Mouse (Mus musculus) bone marrow macrophage, adult 2 months (primary cell): ENCODE measurements around the gene Iqsec1. TPM values are rescaled to one million over a fixed set of nuclear protein-coding genes. Genes with fewer than 3 reads are reported as not detected.
"Not testable (repeated sequence)": the region's sequence is repeated elsewhere in the genome, so short reads cannot be mapped to it uniquely, and the experiment has no call there.

Experiments
- H3K27ac ChIP-seq: 2 replicates; pipeline ENCODE4 v1.5.1; 2012; ENCODE audit warnings: low read depth, low read length; ENCODE audit not compliant: insufficient read depth
- H3K4me1 ChIP-seq: 2 replicates; pipeline ENCODE4 v1.6.1; 2012; ENCODE audit warnings: low read length; ENCODE audit not compliant: control insufficient read depth, insufficient read depth
- H3K4me3 ChIP-seq: 2 replicates; pipeline ENCODE4 v1.5.1; 2012; ENCODE audit warnings: mild to moderate bottlenecking, low read length, moderate library complexity; ENCODE audit not compliant: insufficient read depth
- CTCF ChIP-seq: IDR thresholded peaks from 2 replicates; pipeline ENCODE4 v1.5.1; 2012; ENCODE audit warnings: low read depth, mild to moderate bottlenecking, low read length, moderate library complexity
- POLR2A ChIP-seq: IDR thresholded peaks from 2 replicates; pipeline ENCODE4 v1.6.1; 2012; ENCODE audit warnings: mild to moderate bottlenecking, low read depth, low read length, borderline replicate concordance
- polyA plus RNA-seq: library from polyadenylated mRNA; stranded (reverse); fragments of >200 nt; gene quantifications from 2 replicates; pipeline ENCODE4 v1.2.4, GENCODE M21; 2012; ENCODE audit not compliant: missing spikeins, insufficient read depth, insufficient read length

The Iqsec1 gene
- polyA plus RNA-seq, 1 experiment: 38.2 TPM

GRCm38 (mm10) chr6:90668693-90669092, 319.8 kb downstream of the Iqsec1 start:
- H3K4me3 ChIP-seq: no peak overlapping the region
- H3K4me1 ChIP-seq: no peaks in the 10 kb centered on the region
- TF ChIP-seq POLR2A (no peak), CTCF (no peak)
- no peak overlapping the region for H3K27ac ChIP-seq

GRCm38 (mm10) chr6:90663736-90664135, 324.7 kb downstream of the Iqsec1 start:
- no peaks in the 10 kb centered on the region for H3K4me1 ChIP-seq
- TF ChIP-seq POLR2A (no peak), CTCF (no peak)
- no peak overlapping the region for H3K27ac ChIP-seq
- no peak overlapping the region for H3K4me3 ChIP-seq

- TF ChIP-seq CTCF (no peak), POLR2A (no peak)
- H3K4me1 ChIP-seq: no peaks in the 10 kb centered on the region
- H3K4me3 ChIP-seq: no peak overlapping the region
- no peak overlapping the region for H3K27ac ChIP-seq
These were observed 326.3 kb downstream of the Iqsec1 start for GRCm38 (mm10) chr6:90662148-90662547.

GRCm38 (mm10) chr6:90661029-90661399, 327.5 kb downstream of the Iqsec1 start:
- H3K4me3 ChIP-seq: no peak overlapping the region
- H3K4me1 ChIP-seq: no peaks in the 10 kb centered on the region
- TF ChIP-seq POLR2A (no peak), CTCF (no peak)
- no peak overlapping the region for H3K27ac ChIP-seq

GRCm38 (mm10) chr6:90660398-90661028, 328.0 kb downstream of the Iqsec1 start:
- Histone ChIP-seq H3K4me3 (no peak overlapping the region), H3K4me1 (no peaks in the 10 kb centered on the region), H3K27ac (no peak overlapping the region)
- TF ChIP-seq POLR2A (no peak), CTCF (no peak)

- Histone ChIP-seq H3K4me3 (no peak overlapping the region), H3K27ac (no peak overlapping the region), H3K4me1 (no peaks in the 10 kb centered on the region)
- TF ChIP-seq POLR2A (no peak), CTCF (no peak)
These were observed 328.6 kb downstream of the Iqsec1 start for GRCm38 (mm10) chr6:90659913-90660312.

GRCm38 (mm10) chr6:90656344-90656850, 332.1 kb downstream of the Iqsec1 start:
- not testable (repeated sequence) for H3K27ac ChIP-seq, H3K4me3 ChIP-seq, H3K4me1 ChIP-seq

- H3K4me3 ChIP-seq: no peak overlapping the region
- TF ChIP-seq POLR2A (no peak), CTCF (peak; percentile 77)
- no peaks in the 10 kb centered on the region for H3K4me1 ChIP-seq
- H3K27ac ChIP-seq: no peak overlapping the region
These were observed 334.7 kb downstream of the Iqsec1 start for GRCm38 (mm10) chr6:90653736-90654135.

GRCm38 (mm10) chr6:90650634-90651033, 337.9 kb downstream of the Iqsec1 start:
- TF ChIP-seq CTCF (no peak), POLR2A (no peak)
- H3K4me1 ChIP-seq: no peaks in the 10 kb centered on the region
- H3K4me3 ChIP-seq: no peak overlapping the region
- no peak overlapping the region for H3K27ac ChIP-seq

- no peak for TF ChIP-seq CTCF
- TF ChIP-seq POLR2A: no peak
These were observed 339.2 kb downstream of the Iqsec1 start for GRCm38 (mm10) chr6:90649279-90649678.

GRCm38 (mm10) chr6:90648391-90648790, 340.1 kb downstream of the Iqsec1 start:
- no peaks in the 10 kb centered on the region for H3K4me1 ChIP-seq
- TF ChIP-seq CTCF (no peak), POLR2A (no peak)
- H3K27ac ChIP-seq: no peak overlapping the region
- H3K4me3 ChIP-seq: no peak overlapping the region

More at GRCm38 (mm10) chr6:90649279-90649678, 339.2 kb downstream of the Iqsec1 start:
- Histone ChIP-seq H3K27ac (no peak overlapping the region), H3K4me1 (no peaks in the 10 kb centered on the region), H3K4me3 (no peak overlapping the region)
